Mouse (Mus musculus) spleen, adult 2 months (tissue): ENCODE measurements at regions not wholly inside any gene's neighbourhood (a gene's known extent, or its start where the extent isn't known, plus 50 kb on each side); places are given as distances from the start of the nearest gene placed in this dataset.
A peak's percentile ranks its signal among the peaks of the same experiment; 100 is the strongest.

Experiments used
- DNase-seq, 2 experiments: peaks; one replicate each; pipeline versions ENCODE4 v3.0.0 to v3.0.0-alpha.2; 2012 to 2021; ENCODE audit warnings: low spot score in 2 of 2, low read depth in 1 of 2
- H3K27ac ChIP-seq: fragments of 200-500 bp; 2 replicates; pipeline ENCODE4 v1.5.1; 2012; ENCODE audit warnings: low read length, inconsistent platforms; ENCODE audit not compliant: insufficient read depth
- H3K27me3 ChIP-seq: fragments of 200-500 bp; 2 replicates; pipeline ENCODE4 v1.6.1; 2012; ENCODE audit warnings: mild to moderate bottlenecking, moderate library complexity, low read length, inconsistent platforms; ENCODE audit not compliant: control insufficient read depth, insufficient read depth
- H3K36me3 ChIP-seq: fragments of 200-500 bp; 2 replicates; pipeline ENCODE4 v1.6.1; 2012; ENCODE audit warnings: mild to moderate bottlenecking, low read length, inconsistent platforms; ENCODE audit not compliant: control insufficient read depth, insufficient read depth
- H3K4me1 ChIP-seq: fragments of 200-500 bp; 2 replicates; pipeline ENCODE4 v1.6.1; 2011; ENCODE audit warnings: inconsistent platforms; ENCODE audit not compliant: control insufficient read depth, insufficient read depth, insufficient read length
- H3K4me3 ChIP-seq: fragments of 200-500 bp; 2 replicates; pipeline ENCODE4 v1.5.1; 2011; ENCODE audit warnings: mild to moderate bottlenecking, inconsistent platforms; ENCODE audit not compliant: insufficient read depth, insufficient read length; ENCODE audit errors: extremely low read depth
- CTCF ChIP-seq: fragments of 200-500 bp; IDR thresholded peaks from 2 replicates; pipeline ENCODE4 v1.5.1; 2011; ENCODE audit warnings: mild to moderate bottlenecking, inconsistent platforms; ENCODE audit not compliant: insufficient read depth, insufficient read length, insufficient replicate concordance; ENCODE audit errors: extremely low read depth
- POLR2A ChIP-seq: fragments of 200-500 bp; IDR thresholded peaks from 2 replicates; pipeline ENCODE4 v1.6.1; 2011; ENCODE audit warnings: low read depth, low read length, inconsistent platforms
- WGBS: fragments of 180-500 bp; shearing (Covaris S2); methylation state at CpG from one replicate; pipeline ENCODE4 v1.1.7; 2018; 5-methylcytosine and 5-hydroxymethylcytosine counted together

DNA sequence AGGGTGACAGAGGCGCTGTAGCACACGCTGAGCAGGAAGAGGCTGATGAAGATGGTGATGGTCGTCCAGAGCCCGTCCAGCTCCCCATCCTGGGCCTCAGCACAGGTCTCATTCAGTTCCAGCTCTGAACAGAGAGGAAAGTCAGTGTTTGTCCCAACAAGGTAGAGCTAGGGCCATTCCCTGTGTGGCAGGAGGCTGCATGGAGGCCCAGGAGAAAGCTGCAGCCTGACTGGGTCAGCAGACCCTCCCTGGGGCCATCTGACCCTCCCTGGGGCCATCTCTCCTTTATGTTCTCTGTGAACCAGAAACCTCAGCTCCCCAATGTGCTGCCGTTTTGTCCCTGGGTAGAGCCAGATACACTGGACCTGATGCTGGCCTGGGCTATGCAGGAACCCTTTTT is 131.2 kb upstream of the Adam6b start:
- H3K27ac ChIP-seq: no peak overlapping the region
- H3K4me1 ChIP-seq: peaks cover 10% of the 10 kb centered on the region; the same call in 1 of the 2 replicates
- no peak for DNase-seq
- 75% methylated on average over 5 of the region's 5 CpGs for WGBS
- no peaks in the 10 kb centered on the region for H3K36me3 ChIP-seq
- H3K4me3 ChIP-seq: no peak overlapping the region
- no peak for TF ChIP-seq CTCF
- no peak for TF ChIP-seq POLR2A
- H3K27me3 ChIP-seq: no peaks in the 10 kb centered on the region

GRCm38 (mm10) chr12:113360032-113360431 is 129.3 kb upstream of the Adam6b start:
- Histone ChIP-seq H3K4me1 (peaks cover 13% of the 10 kb centered on the region; the same call in 1 of the 2 replicates), H3K27me3 (no peaks in the 10 kb centered on the region), H3K4me3 (no peak overlapping the region), H3K27ac (no peak overlapping the region), H3K36me3 (no peaks in the 10 kb centered on the region)
- 88% methylated on average over 7 of the region's 7 CpGs for WGBS
- no peak for DNase-seq
- TF ChIP-seq POLR2A: no peak
- no peak for TF ChIP-seq CTCF

DNA sequence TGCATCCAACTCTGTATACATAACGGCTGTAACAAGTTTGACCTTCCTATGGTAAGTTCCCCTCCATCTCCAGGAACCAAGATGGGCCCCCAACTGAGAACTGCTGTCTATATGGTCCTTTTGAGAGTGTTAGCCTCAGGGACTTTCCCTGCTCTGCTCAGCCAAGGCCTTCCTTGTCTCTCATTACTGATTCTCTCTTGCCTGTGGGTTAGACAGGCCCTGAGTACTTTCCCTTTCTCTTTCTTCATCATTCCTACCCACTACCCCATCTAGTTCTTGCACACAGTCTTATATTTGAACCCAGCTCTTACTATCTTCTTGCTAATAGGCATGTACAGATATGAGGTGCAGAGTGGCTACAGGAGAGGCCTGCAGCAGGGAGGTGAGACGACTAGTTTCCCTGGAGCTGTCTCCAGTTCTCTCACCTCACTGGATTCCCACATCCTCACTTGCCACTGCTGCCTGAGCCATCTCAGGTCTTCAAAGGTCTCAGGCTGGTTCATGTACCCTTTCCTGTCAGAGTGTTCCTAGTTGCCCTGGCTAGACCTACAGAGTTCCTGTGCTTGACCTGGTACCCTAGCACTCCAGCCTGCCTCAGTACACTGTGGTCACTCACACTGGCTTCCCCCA is 126.8 kb upstream of the Adam6b start:
- Histone ChIP-seq H3K4me3 (no peak overlapping the region), H3K4me1 (peaks cover 13% of the 10 kb centered on the region; the same call in 1 of the 2 replicates), H3K27ac (no peak overlapping the region), H3K36me3 (no peaks in the 10 kb centered on the region), H3K27me3 (no peaks in the 10 kb centered on the region)
- 49% methylated on average over 2 of the region's 2 CpGs for WGBS
- no peak for DNase-seq
- TF ChIP-seq POLR2A (no peak), CTCF (no peak)

DNA sequence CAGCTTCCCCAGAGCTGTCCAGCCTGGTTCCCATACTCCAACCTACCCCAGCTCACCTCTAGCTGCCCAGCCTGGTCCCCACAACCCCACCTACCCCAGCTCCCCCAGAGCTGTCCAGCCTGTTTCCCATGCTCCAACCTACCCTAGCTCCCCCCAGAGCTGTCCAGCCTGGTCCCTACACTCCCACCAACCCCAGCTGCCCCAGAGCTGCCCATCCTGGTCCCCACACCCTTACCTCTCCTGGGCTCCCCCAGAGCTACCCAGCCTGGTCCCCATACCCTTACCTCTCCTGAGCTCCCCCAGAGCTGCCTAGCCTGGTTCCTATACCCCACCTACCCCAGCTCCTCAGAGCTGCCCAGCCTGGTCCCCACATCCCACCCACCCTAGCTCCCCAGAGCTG is 125.3 kb upstream of the Adam6b start:
- no peak for DNase-seq
- no peak for TF ChIP-seq POLR2A
- TF ChIP-seq CTCF: no peak
- Histone ChIP-seq H3K27me3 (no peaks in the 10 kb centered on the region), H3K4me3 (no peak overlapping the region), H3K4me1 (peaks cover 13% of the 10 kb centered on the region; the same call in 1 of the 2 replicates), H3K36me3 (no peaks in the 10 kb centered on the region), H3K27ac (no peak overlapping the region)

- TF ChIP-seq POLR2A (no peak), CTCF (no peak)
- H3K36me3 ChIP-seq: no peaks in the 10 kb centered on the region
- H3K27me3 ChIP-seq: no peaks in the 10 kb centered on the region
- peak overlapping the region; percentile 22; the same call in 1 of the 2 replicates for H3K4me3 ChIP-seq
- no peak overlapping the region for H3K27ac ChIP-seq
- H3K4me1 ChIP-seq: peaks cover 13% of the 10 kb centered on the region; the same call in 1 of the 2 replicates
- DNase-seq: no peak
These were observed 124.9 kb upstream of the Adam6b start for GRCm38 (mm10) chr12:113364437-113364836.

DNA sequence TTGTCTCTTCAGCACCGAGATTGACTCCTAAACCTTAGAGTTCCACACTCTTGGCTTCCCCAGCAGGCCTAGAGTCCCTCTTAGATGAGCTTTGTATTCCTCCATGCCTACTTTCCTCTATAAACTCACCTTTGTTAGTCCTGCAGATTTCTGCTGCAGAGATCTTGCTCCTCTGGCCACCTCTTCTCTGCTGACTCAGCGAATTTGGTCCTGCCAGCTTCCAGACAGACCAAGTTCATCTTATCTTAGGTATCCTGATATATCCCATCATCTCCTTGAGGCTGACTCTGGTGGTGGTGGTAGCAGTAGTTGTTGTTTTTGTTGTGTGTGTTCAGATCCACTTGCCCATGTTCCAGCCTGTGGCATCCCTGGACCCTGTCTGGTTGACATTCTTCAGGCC is 123.5 kb upstream of the Adam6b start:
- TF ChIP-seq CTCF: no peak
- no peak for TF ChIP-seq POLR2A
- DNase-seq: no peak
- peaks cover 13% of the 10 kb centered on the region; the same call in 1 of the 2 replicates for H3K4me1 ChIP-seq
- 59% methylated on average over 2 of the region's 2 CpGs for WGBS
- H3K27me3 ChIP-seq: no peaks in the 10 kb centered on the region
- H3K36me3 ChIP-seq: no peaks in the 10 kb centered on the region
- H3K27ac ChIP-seq: no peak overlapping the region
- no peak overlapping the region for H3K4me3 ChIP-seq

- peak; percentile 32 to 36 for DNase-seq
- no peak for TF ChIP-seq POLR2A
- no peak for TF ChIP-seq CTCF
- WGBS: 22% methylated on average over 1 of the region's 1 CpGs
- Histone ChIP-seq H3K4me1 (peaks cover 13% of the 10 kb centered on the region; the same call in 1 of the 2 replicates), H3K27ac (no peak overlapping the region), H3K36me3 (no peaks in the 10 kb centered on the region), H3K27me3 (no peaks in the 10 kb centered on the region), H3K4me3 (no peak overlapping the region)
These were observed 122.9 kb upstream of the Adam6b start for GRCm38 (mm10) chr12:113366394-113366793.

DNA sequence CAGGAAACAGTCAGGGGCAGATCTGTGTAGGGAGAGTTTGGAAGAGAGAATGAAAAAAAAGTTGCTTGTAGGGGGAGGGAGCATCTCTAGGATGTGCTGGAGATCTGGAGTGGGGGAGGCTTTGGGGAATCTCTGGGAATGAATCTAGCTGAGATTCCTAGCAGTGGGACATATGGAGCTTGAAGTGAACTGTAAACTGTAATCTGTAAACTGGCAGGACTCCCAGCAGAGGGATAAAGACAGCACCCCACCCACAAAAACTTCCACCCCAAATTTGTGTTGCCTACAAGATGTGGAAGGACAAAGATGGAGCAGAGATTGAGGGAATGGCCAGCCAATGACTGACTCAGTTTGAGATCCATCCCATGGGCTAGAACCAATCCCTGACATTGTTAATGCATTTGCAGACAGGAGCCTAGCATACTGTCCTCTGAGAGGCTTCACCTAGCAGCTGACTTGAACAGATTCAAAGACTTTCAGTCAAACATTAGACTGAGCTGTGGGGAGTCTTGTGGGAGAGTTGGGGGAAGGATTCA is 87.7 kb upstream of the Adam6b start:
- Histone ChIP-seq H3K4me1 (no peaks in the 10 kb centered on the region), H3K4me3 (no peak overlapping the region), H3K27ac (no peak overlapping the region), H3K36me3 (peaks cover 7% of the 10 kb centered on the region), H3K27me3 (no peaks in the 10 kb centered on the region)
- TF ChIP-seq POLR2A: no peak
- TF ChIP-seq CTCF: no peak
- no peak for DNase-seq
